In the genomic region with DNA sequence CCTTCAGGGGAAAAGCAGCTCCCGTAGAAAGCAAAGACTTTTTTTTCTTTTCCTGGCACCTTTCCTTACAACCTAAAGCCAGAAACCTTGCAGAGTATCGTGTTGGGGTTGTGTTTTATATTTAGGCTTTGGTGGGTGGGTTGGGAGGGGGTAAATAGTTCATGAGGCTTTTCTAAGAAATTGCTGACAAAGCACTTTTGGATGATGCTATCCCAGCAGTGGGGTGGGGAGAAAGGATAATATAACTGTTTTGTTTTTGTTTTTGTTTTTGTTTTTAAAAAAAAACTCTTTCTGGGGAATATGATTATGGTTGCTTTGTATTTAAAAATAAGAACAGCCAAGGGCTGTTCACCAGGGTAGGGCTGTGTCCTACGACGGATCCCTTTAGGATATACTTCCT, we compare ENCODE assay signal across 2 mouse cellular contexts.
TF ChIP-seq lines count a peak whose summit lies in the region.

No protein-coding gene starts in this region.

TF ChIP-seq in CH12.LX, 34 proteins besides CTCF, POLR2A, EP300 and RAD21 (continued from another document):
- TF ChIP-seq BHLHE40 (IDR thresholded peaks at IDR 0.05; ENCODE audit: low read depth, low read length), result no peak

TF ChIP-seq in ES-E14, 5 proteins besides CTCF, POLR2A, EP300 and RAD21 (continued from another document):
- no peak for TF ChIP-seq ZC3H11A (IDR thresholded peaks at IDR 0.05; ENCODE audit: borderline replicate concordance, low read depth, low read length)
